Mouse (Mus musculus) left cerebral cortex, adult 9 months (tissue): ENCODE measurements at regions not wholly inside any gene's neighbourhood (a gene's known extent, or its start where the extent isn't known, plus 50 kb on each side); places are given as distances from the start of the nearest gene placed in this dataset.

Source experiments
- DNase-seq, 2 experiments: peaks; one replicate each; pipeline ENCODE4 v3.0.0; 2022; ENCODE audit warnings: low spot score in 2 of 2

DNA sequence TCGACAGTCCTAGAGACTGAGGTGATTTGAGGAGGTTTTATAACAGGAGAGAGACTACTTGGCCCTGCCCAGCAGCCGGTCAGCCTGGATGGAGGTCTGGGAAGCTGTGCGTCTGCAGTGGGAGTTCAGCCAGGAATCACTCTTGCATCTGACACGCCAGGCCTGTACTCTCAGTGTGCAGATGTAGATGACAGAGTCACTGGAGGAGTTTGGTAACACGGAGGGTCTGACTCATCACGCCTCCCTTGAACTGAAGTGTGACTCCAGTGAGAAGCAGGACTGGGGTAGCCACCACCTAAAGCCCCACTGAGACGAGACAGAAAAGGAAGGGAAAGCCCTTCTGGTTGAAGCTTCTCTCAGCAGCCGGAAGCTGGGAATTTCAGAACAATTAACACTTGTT is 55.9 kb downstream of the C1ql2 start:
- peak in 1 of 2 experiments; percentile 3 for DNase-seq

DNA sequence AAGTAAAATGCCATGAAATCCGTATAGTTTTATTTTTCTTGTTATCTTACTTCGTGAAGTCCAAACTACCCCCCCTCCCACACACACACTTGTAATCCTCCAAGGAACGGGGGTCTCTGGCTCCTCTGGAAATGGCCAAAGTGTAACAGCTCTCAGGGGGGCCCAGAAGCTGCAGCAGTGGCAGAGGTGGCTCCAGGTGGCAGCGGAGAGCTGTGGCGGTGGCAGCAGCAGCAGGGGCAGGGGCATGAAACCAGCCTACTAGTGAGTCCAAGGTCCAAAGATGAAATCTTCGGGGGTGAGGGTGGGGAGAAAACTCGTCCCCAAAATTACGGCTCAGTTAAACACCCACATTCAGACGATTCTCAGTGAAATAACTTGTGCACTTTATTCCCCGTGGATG is 62.9 kb downstream of the C1ql2 start:
- DNase-seq: no peak

DNA sequence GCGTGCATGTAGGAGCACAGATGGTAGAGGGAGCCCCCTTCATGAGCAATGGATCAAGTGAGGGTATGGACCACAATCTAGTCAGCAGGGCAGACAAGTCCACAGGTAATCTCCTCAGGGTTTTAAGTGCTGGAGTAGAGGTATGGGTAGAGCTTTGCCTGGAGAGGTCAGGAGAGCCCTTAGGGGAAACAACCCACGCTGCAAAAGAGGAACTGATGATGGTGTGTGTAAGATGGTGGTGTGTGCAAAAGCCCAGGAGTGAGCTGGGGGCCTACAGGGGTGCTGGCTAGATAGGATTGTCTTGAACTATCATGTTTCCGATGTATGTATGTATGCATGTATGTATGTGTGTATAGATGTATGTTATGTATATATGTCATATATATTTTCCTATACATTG is 75.6 kb downstream of the C1ql2 start:
- DNase-seq: no peak
